Mouse (Mus musculus) liver, adult 2 months (tissue): ENCODE measurements around the gene Trabd. TPM values are rescaled to one million over a fixed set of nuclear protein-coding genes. Genes with fewer than 3 reads are reported as not detected.

Source experiments
- DNase-seq: peaks from one replicate; pipeline ENCODE4 v3.0.0-alpha.2; 2011; ENCODE audit warnings: low read depth, low spot score; ENCODE audit errors: extremely low read depth
- H3K27ac ChIP-seq: fragments of 200-500 bp; replicated peaks from 2 replicates; pipeline ENCODE4 v1.5.1; 2012; ENCODE audit warnings: low read depth, mild to moderate bottlenecking, control low read depth, inconsistent platforms, low read length; ENCODE audit not compliant: insufficient read depth
- H3K27me3 ChIP-seq: fragments of 200-500 bp; 2 replicates; pipeline ENCODE4 v1.6.1; 2012; ENCODE audit warnings: mild to moderate bottlenecking, moderate library complexity, low read length, inconsistent platforms; ENCODE audit not compliant: control insufficient read depth, insufficient read depth
- H3K36me3 ChIP-seq: fragments of 200-500 bp; 2 replicates; pipeline ENCODE4 v1.6.1; 2012; ENCODE audit warnings: low read length, inconsistent platforms; ENCODE audit not compliant: control insufficient read depth, insufficient read depth
- H3K4me1 ChIP-seq: fragments of 200-500 bp; 2 replicates; pipeline ENCODE4 v1.6.1; 2011; ENCODE audit warnings: low read length; ENCODE audit not compliant: control insufficient read depth, insufficient read depth
- H3K4me3 ChIP-seq: fragments of 200-500 bp; 2 replicates; pipeline ENCODE4 v1.5.1; 2011; ENCODE audit warnings: low read depth, mild to moderate bottlenecking, control low read depth, low read length, moderate library complexity; ENCODE audit not compliant: insufficient read depth
- H3K79me2 ChIP-seq: fragments of 200-500 bp; 2 replicates; pipeline ENCODE4 v1.6.1; 2012; ENCODE audit warnings: inconsistent platforms, mild to moderate bottlenecking, low read length, moderate library complexity; ENCODE audit not compliant: control insufficient read depth, insufficient read depth
- H3K9ac ChIP-seq: fragments of 200-500 bp; 2 replicates; pipeline ENCODE4 v1.6.1; 2012; ENCODE audit warnings: low read depth, mild to moderate bottlenecking, control low read depth, inconsistent platforms, low read length
- CTCF ChIP-seq: fragments of 200-500 bp; IDR thresholded peaks from 2 replicates; pipeline ENCODE4 v1.5.1; 2011; ENCODE audit warnings: low read depth, low read length, control low read depth
- POLR2A ChIP-seq: fragments of 200-500 bp; IDR thresholded peaks from 2 replicates; pipeline ENCODE4 v1.6.1; 2011; ENCODE audit warnings: low read length, control low read depth; ENCODE audit not compliant: insufficient read depth; ENCODE audit errors: extremely low read depth
- WGBS: fragments of 180-500 bp; shearing (Covaris S2); methylation state at CpG from one replicate; pipeline ENCODE4 v1.1.7; 2018; 5-methylcytosine and 5-hydroxymethylcytosine counted together
- polyA plus RNA-seq: library from polyadenylated mRNA; depleted of rRNA; stranded (reverse); fragments of >200 nt; gene quantifications from 2 replicates; pipeline ENCODE4 v1.2.3, GENCODE M21; 2012
- total RNA-seq: library from RNA; depleted of rRNA; stranded (reverse); fragments of >200 nt; gene quantifications from 2 replicates; pipeline ENCODE4 v1.2.3, GENCODE M21; 2014

Gene Trabd
- total and polyA plus RNA-seq, 2 experiments = 64.0 to 81.6 TPM

- peaks cover 28% of the 10 kb centered on the region for H3K4me1 ChIP-seq
- no peak overlapping the region for H3K4me3 ChIP-seq
- no peaks in the 10 kb centered on the region for H3K27me3 ChIP-seq
- H3K9ac ChIP-seq = peak overlapping the region; percentile 54
- TF ChIP-seq CTCF (no peak), POLR2A (no peak)
- DNase-seq = peak; percentile 91
- WGBS = 33% methylated on average over 1 of the region's 1 CpGs
- peak overlapping the region; percentile 94 for H3K27ac ChIP-seq
- H3K79me2 ChIP-seq = peaks cover 7% of the 10 kb centered on the region; the same call in 1 of the 2 replicates
- H3K36me3 ChIP-seq = peaks cover 12% of the 10 kb centered on the region; the same call in 1 of the 2 replicates
These were observed 9.0 kb downstream of the Trabd start for GRCm38 (mm10) chr15:89083906-89084305.

GRCm38 (mm10) chr15:89084826-89085225 lies 9.9 kb downstream of the Trabd start:
- H3K27me3 ChIP-seq = no peaks in the 10 kb centered on the region
- H3K27ac ChIP-seq = peak overlapping the region; percentile 83
- H3K79me2 ChIP-seq = peaks cover 11% of the 10 kb centered on the region; the same call in 1 of the 2 replicates
- peak overlapping the region; percentile 54 for H3K9ac ChIP-seq
- H3K4me1 ChIP-seq = peaks cover 28% of the 10 kb centered on the region
- peak; percentile 61 for DNase-seq
- TF ChIP-seq CTCF (no peak), POLR2A (no peak)
- no peak overlapping the region for H3K4me3 ChIP-seq
- WGBS = 37% methylated on average over 2 of the region's 2 CpGs
- H3K36me3 ChIP-seq = peaks cover 9% of the 10 kb centered on the region; the same call in 1 of the 2 replicates

- Histone ChIP-seq H3K4me1 (peaks cover 24% of the 10 kb centered on the region), H3K36me3 (peaks cover 15% of the 10 kb centered on the region), H3K4me3 (peak within 1 kb of the TSS; percentile 89), H3K79me2 (peaks cover 11% of the 10 kb centered on the region; the same call in 1 of the 2 replicates), H3K27ac (peak within 1 kb of the TSS; percentile 99), H3K9ac (peak within 1 kb of the TSS; percentile 99), H3K27me3 (no peaks in the 10 kb centered on the region)
- peak; percentile 91 for TF ChIP-seq POLR2A
- TF ChIP-seq CTCF = no peak
- WGBS = 1% methylated on average over 38 of the region's 38 CpGs
- peak; percentile 89 for DNase-seq
These were observed 13.8 kb downstream of the Trabd start, which contains the start of gene Selenoo for GRCm38 (mm10) chr15:89088607-89089247. Selenoo (plus strand) TSS chr15:89089084.

- peak overlapping the region; percentile 99 for H3K9ac ChIP-seq
- peaks cover 11% of the 10 kb centered on the region; the same call in 1 of the 2 replicates for H3K79me2 ChIP-seq
- peak overlapping the region; percentile 89 for H3K4me3 ChIP-seq
- peaks cover 20% of the 10 kb centered on the region for H3K4me1 ChIP-seq
- H3K36me3 ChIP-seq = peaks cover 21% of the 10 kb centered on the region
- no peak for TF ChIP-seq CTCF
- peak; percentile 44 for TF ChIP-seq POLR2A
- WGBS = 1% methylated on average over 68 of the region's 68 CpGs
- peak; percentile 99 for DNase-seq
- H3K27me3 ChIP-seq = no peaks in the 10 kb centered on the region
- H3K27ac ChIP-seq = peak overlapping the region; percentile 99
These were observed 14.5 kb downstream of the Trabd start for GRCm38 (mm10) chr15:89089248-89090051.

- H3K79me2 ChIP-seq = peaks cover 6% of the 10 kb centered on the region; the same call in 1 of the 2 replicates
- 94% methylated on average over 4 of the region's 4 CpGs for WGBS
- TF ChIP-seq CTCF (no peak), POLR2A (no peak)
- no peak for DNase-seq
- peak overlapping the region; percentile 95 for H3K27ac ChIP-seq
- H3K36me3 ChIP-seq = peaks cover 27% of the 10 kb centered on the region
- no peaks in the 10 kb centered on the region for H3K27me3 ChIP-seq
- H3K4me1 ChIP-seq = peaks cover 13% of the 10 kb centered on the region
- no peak overlapping the region for H3K4me3 ChIP-seq
- no peak overlapping the region for H3K9ac ChIP-seq
These were observed 15.7 kb downstream of the Trabd start for GRCm38 (mm10) chr15:89090662-89091061.
